Mouse (Mus musculus): ENCODE measurements around the gene Stk24.

- no peak for TF ChIP-seq EP300 (IDR thresholded peaks at IDR 0.05; ENCODE audit: low read depth in 1 of 2, low read length in 2 of 2)
- no peak for TF ChIP-seq SMC3 (IDR thresholded peaks at IDR 0.05; ENCODE audit: low read depth, low read length)
- TF ChIP-seq POLR2A (IDR thresholded peaks at IDR 0.05; ENCODE audit: control insufficient read depth in 1 of 2, insufficient read depth in 1 of 2, low read depth in 1 of 2, low read length in 2 of 2, poor library complexity in 1 of 2), result no peak
- TF ChIP-seq GATA1 (IDR thresholded peaks at IDR 0.05; ENCODE audit: low read depth, low read length), result no peak
- TF ChIP-seq POLR2AphosphoS2 (IDR thresholded peaks at IDR 0.05; ENCODE audit: low read length), result no peak
Measured at GRCm38 (mm10) chr14:121238727-121239126, 141.1 kb downstream of the Stk24 start.
